Mouse (Mus musculus) testis, postnatal 10 days (tissue): ENCODE results near the gene Rab7b.
A peak's percentile ranks its signal among the peaks of the same experiment; 100 is the strongest.

ENCODE experiments used
- DNase-seq: peaks from one replicate; pipeline ENCODE4 v3.0.0; 2021; ENCODE audit warnings: low spot score

Rab7b gene

DNA sequence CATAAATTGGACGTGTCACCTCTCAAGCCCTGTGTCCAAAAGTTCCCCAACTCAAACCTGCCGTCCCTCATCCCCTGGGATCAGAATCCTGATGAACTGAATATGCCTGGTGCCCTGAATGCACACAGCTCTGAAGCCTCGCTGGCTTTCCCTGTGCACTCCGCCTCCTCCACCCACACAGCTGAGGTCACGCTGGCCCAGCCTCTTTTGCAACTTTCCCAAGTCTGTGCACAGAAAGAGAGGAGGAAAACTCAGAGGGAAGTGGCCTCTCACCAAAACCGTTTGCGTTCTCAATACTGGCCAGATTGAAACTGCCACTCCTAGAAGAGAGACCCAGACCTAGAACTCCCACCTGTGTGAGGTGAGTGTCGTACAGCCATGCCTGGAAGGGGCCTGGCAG is at the start of gene Rab7b:
Rab7b (plus strand) TSS at position 221 of the 400 bp plus-strand sequence.
- DNase-seq = peak; percentile 75

DNA sequence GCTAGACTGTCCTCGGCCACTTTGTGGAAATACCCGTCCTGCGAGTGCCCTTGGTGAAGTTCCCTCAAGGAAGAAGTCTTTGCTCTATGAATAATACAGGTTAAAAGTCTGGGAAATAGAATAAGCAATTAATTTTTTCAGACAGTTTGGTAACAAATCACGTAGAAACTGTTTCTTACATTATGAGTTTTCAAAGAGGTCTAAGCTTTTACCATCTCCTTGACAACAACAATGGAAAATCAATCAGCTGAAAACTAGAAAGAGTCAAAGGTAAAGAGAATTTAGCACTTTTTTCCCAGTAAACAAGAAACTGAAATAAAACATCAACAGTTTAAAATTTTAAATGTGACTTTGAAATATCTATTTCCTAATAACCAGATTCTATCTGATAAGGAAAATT is 48.4 kb upstream of the Rab7b start:
- no peak for DNase-seq

DNA sequence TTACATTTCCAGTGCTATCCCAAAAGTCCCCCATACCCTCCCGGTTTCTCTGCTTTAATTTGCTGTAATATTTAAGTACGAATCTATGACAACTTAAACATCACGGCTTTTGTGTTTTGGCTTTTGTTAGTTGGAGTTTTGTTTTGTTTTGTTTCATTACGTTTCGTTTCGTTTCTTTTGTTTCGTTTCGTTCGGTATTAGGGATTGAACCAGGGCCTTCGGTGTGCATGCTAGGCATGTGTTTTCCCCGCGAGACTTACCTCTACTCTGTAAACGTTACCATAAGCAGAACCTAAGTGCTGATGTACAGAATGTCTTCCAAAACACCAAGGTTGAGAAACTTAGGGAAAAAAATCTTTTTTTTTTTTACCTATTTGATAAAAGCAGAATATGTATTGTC is 46.9 kb upstream of the Rab7b start:
- no peak for DNase-seq

- DNase-seq = no peak
Measured at GRCm38 (mm10) chr1:131642251-131642650, 46.2 kb upstream of the Rab7b start.

- DNase-seq = no peak
Measured at GRCm38 (mm10) chr1:131652670-131653443, 35.6 kb upstream of the Rab7b start.

GRCm38 (mm10) chr1:131655601-131656000 is 32.9 kb upstream of the Rab7b start:
- no peak for DNase-seq

GRCm38 (mm10) chr1:131657945-131658354 is 30.5 kb upstream of the Rab7b start:
- peak; percentile 93 for DNase-seq

- no peak for DNase-seq
Measured at GRCm38 (mm10) chr1:131659512-131660085, 28.9 kb upstream of the Rab7b start.

DNA sequence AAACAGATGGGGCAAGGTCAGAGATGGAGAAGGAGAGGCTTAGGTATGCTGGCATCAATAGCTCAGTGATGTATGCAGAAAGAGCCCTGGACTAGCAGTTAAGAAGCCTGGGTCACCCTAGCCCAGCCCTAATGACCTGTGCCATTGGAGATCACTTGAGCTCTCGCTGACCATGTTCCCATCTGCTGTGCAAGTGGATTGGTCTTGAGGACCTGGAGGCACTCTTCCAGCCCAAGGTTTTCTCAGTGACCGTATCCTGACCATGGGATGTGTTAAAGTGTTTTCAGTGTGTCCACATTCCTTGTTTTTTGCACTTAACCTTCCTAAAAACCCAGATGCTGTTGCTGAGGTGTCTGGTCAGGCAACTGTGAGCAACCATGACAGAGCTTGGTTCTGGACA is 28.2 kb upstream of the Rab7b start:
- no peak for DNase-seq

- DNase-seq = no peak
Measured at GRCm38 (mm10) chr1:131660716-131661472, 27.6 kb upstream of the Rab7b start.

- DNase-seq = no peak
Measured at GRCm38 (mm10) chr1:131661749-131662148, 26.7 kb upstream of the Rab7b start.

- no peak for DNase-seq
Measured at GRCm38 (mm10) chr1:131663286-131663995, 25.1 kb upstream of the Rab7b start.

DNA sequence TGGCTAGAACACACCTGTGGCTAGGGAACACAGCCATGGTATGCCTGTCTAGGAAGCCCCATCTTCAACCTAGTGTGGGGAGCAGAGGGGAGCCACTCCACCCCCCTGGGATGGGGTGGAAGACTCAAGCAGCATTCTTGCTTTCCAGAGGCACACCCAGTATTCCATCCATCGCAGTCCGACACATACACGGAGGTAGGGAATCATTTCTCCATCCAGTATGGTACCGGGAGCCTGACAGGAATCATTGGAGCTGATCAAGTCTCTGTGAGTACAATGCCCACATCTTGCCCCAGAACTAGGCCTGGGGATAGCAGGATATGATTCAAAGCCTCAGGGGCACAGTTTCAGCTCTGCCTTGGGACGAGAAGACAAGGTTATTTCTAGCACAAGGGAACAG is 24.4 kb upstream of the Rab7b start:
- no peak for DNase-seq

DNA sequence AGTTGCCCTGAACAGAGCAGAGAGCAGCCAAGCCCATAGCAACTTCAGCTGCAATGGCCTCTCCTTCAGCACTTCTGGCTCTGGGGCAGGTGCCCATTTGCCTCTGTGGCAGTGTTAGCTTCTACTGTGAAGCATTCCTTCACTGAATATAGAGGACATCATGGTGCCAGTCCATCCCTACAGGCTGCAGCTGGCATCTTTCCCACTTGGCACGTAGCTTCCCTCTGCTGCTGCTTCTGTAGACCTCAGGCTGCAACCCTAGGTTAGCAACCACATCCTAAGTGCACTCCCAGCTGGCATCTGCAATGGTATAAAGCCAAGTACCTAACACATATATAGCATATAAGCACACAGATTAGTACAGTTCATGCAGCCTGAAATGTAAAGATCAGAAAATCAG is 22.6 kb upstream of the Rab7b start:
- DNase-seq = no peak

DNA sequence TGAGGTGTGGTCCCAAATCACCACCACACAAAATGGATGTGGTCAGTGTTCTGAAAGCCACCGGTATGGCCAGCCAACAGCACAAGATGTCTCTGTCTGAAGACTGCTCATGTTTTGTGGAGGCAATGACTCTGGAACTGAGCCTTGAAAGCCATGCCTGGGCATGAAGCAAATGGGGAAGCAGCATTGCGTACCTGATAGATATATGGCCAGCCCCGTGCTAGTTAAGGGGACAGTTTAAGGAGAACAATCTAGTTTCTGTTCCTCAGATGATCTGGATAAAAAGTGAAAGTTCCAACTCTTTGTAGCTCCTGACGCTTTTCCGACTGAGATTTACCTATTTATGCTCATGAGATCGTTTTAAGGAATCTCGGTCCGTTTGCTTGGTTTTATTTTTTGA is 17.4 kb upstream of the Rab7b start:
- DNase-seq = no peak

- DNase-seq = no peak
Measured at GRCm38 (mm10) chr1:131672361-131672760, 16.1 kb upstream of the Rab7b start.

DNA sequence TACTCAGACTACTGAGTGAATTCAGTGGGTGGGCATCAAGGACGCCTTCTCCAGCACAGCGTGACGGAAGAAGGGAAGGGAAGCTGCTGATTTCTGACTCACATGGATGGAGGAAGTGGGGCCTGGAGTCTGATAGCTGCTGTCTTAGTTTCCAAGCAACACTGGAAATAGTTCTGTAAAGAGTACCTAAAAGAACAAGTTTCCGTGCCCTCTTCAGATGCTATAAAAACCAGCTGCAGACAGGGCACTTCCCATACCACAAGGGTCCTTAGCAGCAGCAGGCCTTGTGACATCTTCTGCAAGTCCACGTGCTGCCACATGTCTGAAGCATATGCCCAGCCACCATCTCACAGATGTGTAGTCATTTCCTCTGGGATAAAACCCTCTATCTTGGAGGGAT is 8.9 kb upstream of the Rab7b start:
- DNase-seq = no peak

DNA sequence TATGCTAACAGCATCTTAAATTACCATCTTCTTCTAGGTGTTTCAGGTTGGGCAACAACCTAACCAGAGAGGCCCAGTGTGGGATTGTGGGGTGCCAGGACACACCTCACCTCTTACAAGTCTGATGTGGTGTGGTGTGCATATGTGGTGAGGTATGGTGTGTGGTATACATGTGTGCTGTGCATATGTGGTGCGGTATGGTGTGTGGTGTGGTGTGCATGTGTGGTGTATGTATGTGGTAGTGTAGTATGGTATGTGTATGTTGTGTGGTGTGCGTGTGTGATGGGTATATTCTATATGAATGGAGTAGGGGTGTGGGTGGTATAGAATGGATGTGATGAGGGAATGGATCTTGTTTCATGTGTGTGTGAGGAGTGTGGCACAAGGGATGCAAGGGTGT is 756 bp upstream of the Rab7b start:
- DNase-seq = no peak

GRCm38 (mm10) chr1:131689016-131689415 is 521 bp downstream of the Rab7b start:
- DNase-seq = no peak

GRCm38 (mm10) chr1:131689899-131690298 is 1.4 kb downstream of the Rab7b start:
- no peak for DNase-seq

DNA sequence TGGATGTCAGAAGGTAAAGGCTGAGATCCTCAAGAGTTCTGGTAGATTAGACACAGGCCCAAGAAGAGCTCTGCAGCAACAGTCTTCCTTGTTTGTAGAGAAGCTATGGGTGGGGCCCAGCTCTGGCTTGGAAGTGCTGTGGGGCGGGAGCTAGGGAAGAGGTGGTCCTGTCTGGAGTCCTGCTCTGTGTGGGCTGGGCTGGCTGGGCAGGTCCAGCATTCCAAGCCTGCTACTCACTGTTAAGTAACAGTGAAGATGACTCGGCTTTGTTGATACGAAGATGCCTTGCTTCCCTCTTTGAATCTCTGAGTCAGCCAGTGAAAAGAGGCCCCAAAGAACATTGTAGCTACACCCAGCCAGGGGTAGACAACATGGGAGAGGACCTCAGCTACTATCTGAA is 1.9 kb downstream of the Rab7b start:
- DNase-seq = peak; percentile 80

DNA sequence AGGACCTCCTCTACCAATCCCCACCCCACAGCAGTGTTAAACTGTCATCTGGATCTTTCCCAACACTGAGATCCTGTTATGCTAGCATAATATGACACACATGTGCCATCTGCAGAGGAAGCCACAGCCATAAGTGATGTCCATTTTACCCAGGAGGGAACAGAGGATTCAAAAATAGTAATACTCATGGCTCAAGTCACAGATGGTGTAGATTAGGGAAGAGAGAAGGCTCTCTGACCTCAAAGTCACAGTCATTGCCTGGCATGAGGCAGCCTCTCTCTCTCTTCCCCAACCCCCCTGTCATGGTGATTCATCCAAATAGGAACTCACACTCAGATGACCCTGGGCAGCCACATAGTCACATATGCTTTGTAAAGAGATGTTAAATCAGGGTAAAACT is 2.9 kb downstream of the Rab7b start:
- no peak for DNase-seq

GRCm38 (mm10) chr1:131695308-131695707 is 6.8 kb downstream of the Rab7b start:
- no peak for DNase-seq
